Mouse (Mus musculus): ENCODE data around the gene Stard13. TPM values are rescaled to one million over a fixed set of nuclear protein-coding genes. Genes with fewer than 3 reads are reported as not detected.

Stard13 gene
- polyA plus RNA-seq, 1 experiment from 2014 or later, result 10.6 TPM

- ATAC-seq (replicated peaks; ENCODE audit: low FRiP score), result peak; percentile 74; the same call in 1 of the 2 replicates
- WGBS, result 85% methylated on average over 5 of the region's 5 CpGs
- no peaks in the 10 kb centered on the region for H3K27me3 ChIP-seq
These were observed 190.7 kb downstream of the Stard13 start for GRCm38 (mm10) chr5:151042911-151043310.

GRCm38 (mm10) chr5:151037871-151038270, 195.8 kb downstream of the Stard13 start:
- Histone ChIP-seq H3K27ac (no peak overlapping the region), H3K4me3 (replicated peaks) (no peak overlapping the region), H3K36me3 (peaks cover 36% of the 10 kb centered on the region), H3K9ac (no peak overlapping the region), H3K9me3 (replicated peaks) (no peaks in the 10 kb centered on the region), H3K27me3 (no peaks in the 10 kb centered on the region), H3K4me2 (no peak overlapping the region), H3K4me1 (no peaks in the 10 kb centered on the region)
- ATAC-seq (replicated peaks; ENCODE audit: low FRiP score), result no peak
- 90% methylated on average over 7 of the region's 7 CpGs for WGBS

More at GRCm38 (mm10) chr5:151042911-151043310, 190.7 kb downstream of the Stard13 start:
- Histone ChIP-seq H3K4me1 (0 out of 2 replicates have a peak, but pooled peaks cover 5% of the 10 kb centered on the region), H3K9me3 (replicated peaks) (no peaks in the 10 kb centered on the region), H3K9ac (no peak overlapping the region), H3K4me3 (replicated peaks) (no peak overlapping the region), H3K36me3 (peaks cover 48% of the 10 kb centered on the region), H3K4me2 (no peak overlapping the region), H3K27ac (0 out of 2 replicates have a peak overlapping the region, but pooled peaks have one; percentile 32)

- no peaks in the 10 kb centered on the region for H3K4me1 ChIP-seq
- WGBS, result 59% methylated on average over 9 of the region's 9 CpGs
- no peaks in the 10 kb centered on the region for H3K9me3 ChIP-seq (replicated peaks)
- no peak overlapping the region for H3K4me3 ChIP-seq (replicated peaks)
- no peak overlapping the region for H3K27ac ChIP-seq
- no peak for ATAC-seq (replicated peaks; ENCODE audit: low FRiP score)
- H3K27me3 ChIP-seq, result no peaks in the 10 kb centered on the region
- H3K36me3 ChIP-seq, result peaks cover 12% of the 10 kb centered on the region
- H3K9ac ChIP-seq, result no peak overlapping the region
- no peak overlapping the region for H3K4me2 ChIP-seq
These were observed 198.7 kb downstream of the Stard13 start for GRCm38 (mm10) chr5:151034715-151035512.

GRCm38 (mm10) chr5:151028906-151029305, 204.7 kb downstream of the Stard13 start:
- Histone ChIP-seq H3K4me1 (peaks cover under 1% of the 10 kb centered on the region; the same call in 1 of the 2 replicates), H3K9me3 (replicated peaks) (no peaks in the 10 kb centered on the region), H3K27me3 (no peaks in the 10 kb centered on the region), H3K9ac (no peak overlapping the region), H3K27ac (no peak overlapping the region), H3K36me3 (no peaks in the 10 kb centered on the region), H3K4me2 (no peak overlapping the region), H3K4me3 (replicated peaks) (no peak overlapping the region)
- no peak for ATAC-seq (replicated peaks; ENCODE audit: low FRiP score)
- 81% methylated on average over 6 of the region's 6 CpGs for WGBS

GRCm38 (mm10) chr5:151027171-151027570, 206.5 kb downstream of the Stard13 start:
- H3K9me3 ChIP-seq (replicated peaks), result no peaks in the 10 kb centered on the region
- no peak overlapping the region for H3K4me3 ChIP-seq (replicated peaks)
- WGBS, result 57% methylated on average over 7 of the region's 7 CpGs
- H3K9ac ChIP-seq, result no peak overlapping the region
- H3K4me1 ChIP-seq, result peaks cover 9% of the 10 kb centered on the region
- no peaks in the 10 kb centered on the region for H3K36me3 ChIP-seq
- ATAC-seq (replicated peaks; ENCODE audit: low FRiP score), result no peak
- no peak overlapping the region for H3K4me2 ChIP-seq
- no peaks in the 10 kb centered on the region for H3K27me3 ChIP-seq
- no peak overlapping the region for H3K27ac ChIP-seq

GRCm38 (mm10) chr5:151026069-151026468, 207.6 kb downstream of the Stard13 start:
- no peaks in the 10 kb centered on the region for H3K9me3 ChIP-seq (replicated peaks)
- H3K27me3 ChIP-seq, result no peaks in the 10 kb centered on the region
- H3K9ac ChIP-seq, result no peak overlapping the region
- WGBS, result 97% methylated on average over 4 of the region's 4 CpGs
- ATAC-seq (replicated peaks; ENCODE audit: low FRiP score), result no peak
- H3K4me3 ChIP-seq (replicated peaks), result no peak overlapping the region
- H3K4me2 ChIP-seq, result no peak overlapping the region
- no peaks in the 10 kb centered on the region for H3K36me3 ChIP-seq
- no peak overlapping the region for H3K27ac ChIP-seq
- peaks cover 9% of the 10 kb centered on the region for H3K4me1 ChIP-seq

- no peaks in the 10 kb centered on the region for H3K36me3 ChIP-seq
- no peak overlapping the region for H3K4me2 ChIP-seq
- H3K9ac ChIP-seq, result no peak overlapping the region
- ATAC-seq (replicated peaks; ENCODE audit: low FRiP score), result no peak
- no peak overlapping the region for H3K27ac ChIP-seq
- no peak overlapping the region for H3K4me3 ChIP-seq (replicated peaks)
- H3K4me1 ChIP-seq, result peaks cover 11% of the 10 kb centered on the region
- no peaks in the 10 kb centered on the region for H3K27me3 ChIP-seq
- no peaks in the 10 kb centered on the region for H3K9me3 ChIP-seq (replicated peaks)
- WGBS, result 72% methylated on average over 2 of the region's 2 CpGs
These were observed 209.2 kb downstream of the Stard13 start for GRCm38 (mm10) chr5:151024483-151024882.

- Histone ChIP-seq H3K9me3 (replicated peaks) (no peaks in the 10 kb centered on the region), H3K27ac (peak overlapping the region; percentile 41), H3K4me1 (peaks cover 11% of the 10 kb centered on the region), H3K27me3 (no peaks in the 10 kb centered on the region), H3K36me3 (no peaks in the 10 kb centered on the region), H3K4me3 (replicated peaks) (no peak overlapping the region), H3K4me2 (peak overlapping the region; percentile 31; the same call in 1 of the 2 replicates), H3K9ac (peak overlapping the region; percentile 12; the same call in 1 of the 2 replicates)
- ATAC-seq (replicated peaks; ENCODE audit: low FRiP score), result 0 out of 2 replicates have a peak, but pooled peaks have one; percentile 36
- WGBS, result 17% methylated on average over 8 of the region's 8 CpGs
These were observed 210.2 kb downstream of the Stard13 start for GRCm38 (mm10) chr5:151023461-151023860.

GRCm38 (mm10) chr5:151022939-151023338, 210.7 kb downstream of the Stard13 start:
- no peak for ATAC-seq (replicated peaks; ENCODE audit: low FRiP score)
- H3K9ac ChIP-seq, result peak overlapping the region; percentile 12; the same call in 1 of the 2 replicates
- H3K9me3 ChIP-seq (replicated peaks), result no peaks in the 10 kb centered on the region
- no peak overlapping the region for H3K4me3 ChIP-seq (replicated peaks)
- no peaks in the 10 kb centered on the region for H3K27me3 ChIP-seq
- H3K36me3 ChIP-seq, result no peaks in the 10 kb centered on the region
- no peak overlapping the region for H3K27ac ChIP-seq
- 20% methylated on average over 1 of the region's 1 CpGs for WGBS
- peaks cover 11% of the 10 kb centered on the region for H3K4me1 ChIP-seq
- peak overlapping the region; percentile 31; the same call in 1 of the 2 replicates for H3K4me2 ChIP-seq

GRCm38 (mm10) chr5:151022026-151022425, 211.6 kb downstream of the Stard13 start:
- no peaks in the 10 kb centered on the region for H3K27me3 ChIP-seq
- ATAC-seq (replicated peaks; ENCODE audit: low FRiP score), result no peak
- H3K4me2 ChIP-seq, result no peak overlapping the region
- H3K4me1 ChIP-seq, result peaks cover 11% of the 10 kb centered on the region
- WGBS, result 78% methylated on average over 7 of the region's 7 CpGs
- no peak overlapping the region for H3K27ac ChIP-seq
- H3K9me3 ChIP-seq (replicated peaks), result no peaks in the 10 kb centered on the region
- no peak overlapping the region for H3K9ac ChIP-seq
- no peak overlapping the region for H3K4me3 ChIP-seq (replicated peaks)
- H3K36me3 ChIP-seq, result no peaks in the 10 kb centered on the region

GRCm38 (mm10) chr5:151020831-151021230, 212.8 kb downstream of the Stard13 start:
- WGBS, result 80% methylated on average over 14 of the region's 14 CpGs
- H3K36me3 ChIP-seq, result no peaks in the 10 kb centered on the region
- ATAC-seq (replicated peaks; ENCODE audit: low FRiP score), result no peak
- no peaks in the 10 kb centered on the region for H3K9me3 ChIP-seq (replicated peaks)
- H3K27me3 ChIP-seq, result no peaks in the 10 kb centered on the region
- no peak overlapping the region for H3K9ac ChIP-seq
- peaks cover 11% of the 10 kb centered on the region for H3K4me1 ChIP-seq
- H3K27ac ChIP-seq, result no peak overlapping the region
- 0 out of 2 replicates have a peak overlapping the region, but pooled peaks have one; percentile 22 for H3K4me2 ChIP-seq
- H3K4me3 ChIP-seq (replicated peaks), result no peak overlapping the region

GRCm38 (mm10) chr5:151020031-151020820, 213.4 kb downstream of the Stard13 start:
- Histone ChIP-seq H3K4me1 (peaks cover 11% of the 10 kb centered on the region), H3K4me2 (0 out of 2 replicates have a peak overlapping the region, but pooled peaks have one; percentile 22), H3K36me3 (no peaks in the 10 kb centered on the region), H3K9ac (no peak overlapping the region), H3K9me3 (replicated peaks) (no peaks in the 10 kb centered on the region), H3K27ac (no peak overlapping the region), H3K27me3 (no peaks in the 10 kb centered on the region), H3K4me3 (replicated peaks) (no peak overlapping the region)
- WGBS, result 69% methylated on average over 13 of the region's 13 CpGs
- no peak for ATAC-seq (replicated peaks; ENCODE audit: low FRiP score)

All from kidney, embryonic 15.5 days (tissue).